Mouse (Mus musculus): ENCODE measurements around the gene Dnajb2. TPM values are rescaled to one million over a fixed set of nuclear protein-coding genes. Genes with fewer than 3 reads are reported as not detected.

The Dnajb2 gene
- 72.9 and 82.1 TPM in 2 replicates for polyA plus RNA-seq (2015; fragmentation: Nextera tagmentation; extraction: Ambion mirVana)

DNA sequence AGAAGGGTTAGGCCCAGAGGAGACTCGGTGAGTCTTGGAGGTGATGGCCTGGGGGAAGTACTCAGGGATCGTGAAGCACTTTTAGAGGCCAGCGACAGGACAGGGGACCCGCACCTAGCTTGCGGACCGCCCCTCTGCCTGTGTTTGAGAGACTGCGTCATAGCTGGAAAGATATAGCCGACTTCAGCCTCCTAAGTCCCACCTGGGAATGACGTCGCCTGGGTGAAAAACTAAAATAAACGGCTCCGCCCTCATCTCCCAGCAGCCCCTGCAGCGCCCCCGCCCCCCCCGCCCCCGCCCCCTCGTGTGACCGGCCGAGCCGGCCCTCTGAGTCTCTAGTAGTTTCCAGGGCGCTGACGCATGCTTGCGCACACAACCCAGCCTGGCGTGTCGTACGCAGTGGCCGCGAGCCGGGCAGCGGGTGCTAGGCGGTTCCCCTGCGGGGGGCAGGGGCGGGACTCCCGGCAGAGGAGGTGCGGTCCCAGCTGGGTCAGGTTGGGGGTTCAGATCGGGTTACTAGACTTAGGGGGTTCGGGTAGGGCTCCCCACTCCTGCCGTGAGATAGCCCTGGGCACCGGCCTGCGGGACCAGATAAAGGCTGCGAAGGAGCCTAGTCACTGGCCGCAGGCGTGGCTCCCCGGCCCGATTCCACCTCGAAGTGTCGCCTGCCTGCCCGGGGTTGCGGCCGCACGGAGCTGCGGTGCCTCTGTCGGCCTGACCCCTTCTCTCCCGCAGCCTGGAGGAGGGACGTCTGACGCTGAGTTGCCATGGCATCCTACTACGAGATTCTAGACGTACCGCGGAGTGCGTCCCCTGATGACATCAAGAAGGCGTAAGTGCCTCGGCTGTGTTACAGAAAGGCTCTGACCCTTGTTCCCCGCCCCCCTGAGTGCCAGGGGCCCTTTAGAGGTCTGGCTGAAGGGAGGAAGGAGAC lies at the start of gene Dnajb2:
Gene Dnajb2, plus strand, starts transcription at position 290 of the 934 bp plus-strand sequence.
- no peaks in the 10 kb centered on the region for H3K27me3 ChIP-seq (replicated peaks)
- H3K4me1 ChIP-seq = peaks cover 24% of the 10 kb centered on the region
- peak within 1 kb of the TSS; percentile 70 for H3K4me3 ChIP-seq
- H3K9ac ChIP-seq = peak within 1 kb of the TSS; percentile 87
- peak within 1 kb of the TSS; percentile 83 for H3K27ac ChIP-seq
- ATAC-seq (replicated peaks) = peak; percentile 90
- no peaks in the 10 kb centered on the region for H3K36me3 ChIP-seq (replicated peaks)
- under 1% methylated on average over 61 of the region's 64 CpGs for WGBS
- H3K4me2 ChIP-seq = peak within 1 kb of the TSS; percentile 88
- no peaks in the 10 kb centered on the region for H3K9me3 ChIP-seq

DNA sequence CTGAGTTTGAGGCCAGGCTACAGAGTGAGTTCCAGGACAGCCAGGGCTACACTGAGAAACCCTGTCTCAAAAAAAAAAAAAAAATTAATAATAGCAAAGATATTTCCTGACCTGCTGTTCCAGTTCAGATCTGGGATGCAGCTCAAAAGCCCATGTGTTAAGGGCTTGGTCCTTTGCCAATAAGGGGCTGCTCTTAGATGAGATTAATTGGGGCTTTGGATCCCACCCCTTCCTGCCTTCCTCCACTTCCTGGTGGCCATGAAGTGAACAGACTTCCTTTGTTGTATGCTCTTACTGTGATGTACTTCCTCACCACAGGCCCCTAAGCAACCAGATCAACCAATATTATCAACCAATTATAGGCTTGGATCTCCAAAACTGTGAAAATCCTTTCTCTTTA lies 49.1 kb upstream of the Dnajb2 start:
- H3K27me3 ChIP-seq (replicated peaks) = no peaks in the 10 kb centered on the region
- no peak overlapping the region for H3K4me3 ChIP-seq
- no peaks in the 10 kb centered on the region for H3K9me3 ChIP-seq
- no peak overlapping the region for H3K27ac ChIP-seq
- H3K4me2 ChIP-seq = no peak overlapping the region
- no peak for ATAC-seq (replicated peaks)
- H3K9ac ChIP-seq = no peak overlapping the region
- peaks cover 42% of the 10 kb centered on the region for H3K36me3 ChIP-seq (replicated peaks)
- H3K4me1 ChIP-seq = peaks cover 16% of the 10 kb centered on the region

DNA sequence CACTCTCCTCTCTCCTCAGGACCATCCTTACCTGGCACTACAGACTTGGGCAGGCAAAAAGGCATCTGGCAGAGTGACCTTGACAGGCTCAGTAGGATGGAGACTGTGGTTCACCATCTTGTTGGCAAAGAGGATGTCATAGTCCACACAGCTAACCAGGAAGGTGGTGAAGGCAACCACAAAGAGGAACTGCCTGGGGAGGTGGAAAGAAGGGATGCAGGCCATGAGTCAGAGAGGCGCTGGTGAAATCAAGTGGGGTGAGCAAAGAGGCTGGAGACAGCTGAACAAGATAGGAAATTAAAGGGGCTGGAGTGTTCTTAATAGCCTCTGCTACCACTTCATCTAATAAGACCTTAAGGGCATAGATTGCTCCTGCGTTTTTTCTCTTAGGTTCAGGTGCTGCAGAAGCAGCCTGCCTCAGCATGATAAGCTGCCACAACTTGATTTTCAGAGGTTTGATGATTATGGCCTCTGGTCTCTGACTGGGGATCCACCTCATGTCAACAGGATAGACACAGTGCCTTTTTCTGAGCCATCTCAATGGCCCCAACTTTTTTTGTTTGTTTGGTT lies 48.2 kb upstream of the Dnajb2 start:
- Histone ChIP-seq H3K27me3 (replicated peaks) (no peaks in the 10 kb centered on the region), H3K9me3 (no peaks in the 10 kb centered on the region), H3K9ac (no peak overlapping the region), H3K36me3 (replicated peaks) (peaks cover 34% of the 10 kb centered on the region), H3K4me3 (no peak overlapping the region), H3K4me1 (peaks cover 21% of the 10 kb centered on the region), H3K4me2 (no peak overlapping the region), H3K27ac (no peak overlapping the region)
- no peak for ATAC-seq (replicated peaks)
- WGBS = 84% methylated on average over 2 of the region's 2 CpGs

DNA sequence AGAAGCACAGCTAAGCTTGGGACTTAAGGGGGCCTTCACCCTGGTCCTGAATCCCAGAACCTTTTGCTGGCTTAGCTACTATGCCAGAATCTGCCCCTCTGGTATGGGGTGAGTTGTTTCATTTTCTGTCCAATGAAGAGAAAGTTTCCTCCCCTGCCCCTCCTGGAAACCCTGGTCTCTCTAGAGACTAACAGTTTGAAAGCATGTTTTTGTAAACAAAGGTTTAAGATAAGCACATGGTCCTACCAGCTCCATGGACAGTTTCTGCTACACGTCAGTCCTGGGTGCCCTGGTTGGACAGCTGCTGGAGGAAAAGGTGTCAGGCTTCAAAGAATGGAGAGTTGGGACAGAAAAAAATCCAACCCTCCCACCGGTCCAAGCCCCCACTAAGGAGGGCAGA lies 45.6 kb upstream of the Dnajb2 start:
- 0 out of 2 replicates have a peak overlapping the region, but pooled peaks have one; percentile 86 for H3K9ac ChIP-seq
- no peak overlapping the region for H3K27ac ChIP-seq
- peak overlapping the region; percentile 82 for H3K4me2 ChIP-seq
- H3K4me1 ChIP-seq = peaks cover 27% of the 10 kb centered on the region
- no peaks in the 10 kb centered on the region for H3K9me3 ChIP-seq
- 78% methylated on average over 2 of the region's 2 CpGs for WGBS
- ATAC-seq (replicated peaks) = no peak
- no peaks in the 10 kb centered on the region for H3K27me3 ChIP-seq (replicated peaks)
- H3K4me3 ChIP-seq = peak overlapping the region; percentile 69; the same call in 1 of the 2 replicates
- peaks cover 18% of the 10 kb centered on the region for H3K36me3 ChIP-seq (replicated peaks)

DNA sequence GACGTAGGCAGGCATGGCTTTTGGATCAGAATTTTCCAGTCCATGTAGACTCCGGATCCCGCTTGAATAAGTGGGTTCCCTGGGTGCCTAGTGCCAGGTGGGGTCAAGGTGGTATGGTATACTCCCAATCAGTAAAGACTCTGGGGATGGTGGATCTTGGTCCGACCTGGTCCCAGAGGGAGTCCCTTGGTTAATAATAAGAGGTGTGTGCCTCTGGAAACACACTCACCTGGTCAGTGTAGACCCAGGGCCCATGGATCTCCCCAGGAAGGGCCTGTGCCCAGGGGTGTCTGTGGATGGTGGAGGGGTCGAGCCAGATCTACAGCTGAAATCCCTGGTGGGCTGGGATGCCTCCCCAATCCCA lies 45.0 kb upstream of the Dnajb2 start:
- Histone ChIP-seq H3K4me1 (peaks cover 27% of the 10 kb centered on the region), H3K27me3 (replicated peaks) (no peaks in the 10 kb centered on the region), H3K36me3 (replicated peaks) (peaks cover 11% of the 10 kb centered on the region), H3K9ac (peak overlapping the region; percentile 86), H3K27ac (peak overlapping the region; percentile 95), H3K4me2 (peak overlapping the region; percentile 82), H3K9me3 (no peaks in the 10 kb centered on the region), H3K4me3 (peak overlapping the region; percentile 69)
- WGBS = 49% methylated on average over 5 of the region's 5 CpGs
- no peak for ATAC-seq (replicated peaks)

DNA sequence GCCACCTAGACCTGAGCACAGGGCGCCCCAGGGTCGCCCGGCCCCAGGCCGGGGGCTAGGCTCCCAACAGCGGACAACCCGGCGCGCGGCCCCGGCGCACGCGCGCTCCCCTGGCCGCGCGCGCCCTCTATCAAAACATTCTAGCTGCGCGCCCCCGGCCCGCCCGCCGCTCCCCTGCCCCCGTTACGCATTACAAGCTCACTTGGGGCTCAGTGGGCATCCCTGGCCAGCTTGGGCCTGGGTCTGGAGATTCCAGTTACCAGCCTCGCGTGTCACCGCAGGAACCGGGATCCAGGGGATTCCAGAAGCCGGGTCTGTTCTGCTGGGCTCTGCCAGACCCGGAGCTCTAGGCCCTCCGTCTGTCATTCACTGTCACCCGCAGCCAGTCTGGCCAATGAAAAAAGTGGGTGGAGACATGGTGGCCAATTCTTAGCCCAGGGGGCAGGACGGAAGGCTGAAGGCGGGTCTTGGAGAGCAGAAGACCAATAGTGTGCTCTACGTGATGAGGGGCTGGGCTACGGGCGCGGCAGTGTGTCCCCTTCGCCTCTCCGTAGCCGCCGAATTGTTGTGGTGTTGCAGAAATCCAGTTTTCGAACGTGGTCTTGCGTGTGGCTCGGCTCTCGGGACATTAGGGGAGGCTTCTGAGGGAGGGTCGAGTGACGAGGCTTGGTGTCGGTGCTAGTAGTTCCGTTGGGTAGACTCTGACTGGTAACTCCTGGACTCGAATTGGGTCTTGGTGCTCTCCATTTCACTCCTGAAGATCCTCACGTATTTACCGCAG lies 44.4 kb upstream of the Dnajb2 start, which contains the start of the genes Ankzf1 and Atg9a:
Gene Ankzf1, plus strand, starts transcription at position 530 of the 781 bp plus-strand sequence.
Gene Atg9a, minus strand, starts transcription at position 575 of the 781 bp plus-strand sequence.
- H3K9me3 ChIP-seq = no peaks in the 10 kb centered on the region
- peak within 1 kb of the TSS; percentile 82 for H3K4me2 ChIP-seq
- peak within 1 kb of the TSS; percentile 69 for H3K4me3 ChIP-seq
- peak within 1 kb of the TSS; percentile 95 for H3K27ac ChIP-seq
- peaks cover 9% of the 10 kb centered on the region for H3K36me3 ChIP-seq (replicated peaks)
- WGBS = under 1% methylated on average over 56 of the region's 56 CpGs
- H3K9ac ChIP-seq = peak within 1 kb of the TSS; percentile 86
- peak; percentile 99 for ATAC-seq (replicated peaks)
- H3K4me1 ChIP-seq = peaks cover 27% of the 10 kb centered on the region
- H3K27me3 ChIP-seq (replicated peaks) = no peaks in the 10 kb centered on the region

DNA sequence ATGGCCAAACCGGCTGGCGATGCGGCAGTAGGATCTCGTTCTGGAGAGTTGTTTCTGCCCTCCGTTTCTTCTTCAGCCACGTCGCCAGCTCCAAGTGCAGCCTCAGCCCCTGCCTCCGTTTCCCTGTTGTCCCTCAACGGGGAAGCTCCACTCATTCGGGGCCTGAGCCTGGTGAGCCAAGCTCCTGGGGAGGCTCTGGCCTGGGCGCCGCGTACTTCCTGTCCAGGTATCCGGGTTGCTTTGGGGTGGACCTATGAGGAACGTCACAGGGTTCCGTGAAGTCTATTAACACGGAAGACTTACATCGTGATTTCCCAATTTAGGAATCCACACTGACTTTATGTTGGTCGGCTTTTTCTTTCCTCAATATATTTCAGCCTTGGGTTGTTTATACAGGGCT lies 43.8 kb upstream of the Dnajb2 start:
- Histone ChIP-seq H3K9ac (peak overlapping the region; percentile 55), H3K4me2 (peak overlapping the region; percentile 75), H3K4me3 (peak overlapping the region; percentile 69), H3K27ac (peak overlapping the region; percentile 95), H3K9me3 (no peaks in the 10 kb centered on the region), H3K27me3 (replicated peaks) (no peaks in the 10 kb centered on the region), H3K4me1 (peaks cover 27% of the 10 kb centered on the region), H3K36me3 (replicated peaks) (peaks cover 9% of the 10 kb centered on the region)
- under 1% methylated on average over 19 of the region's 19 CpGs for WGBS
- peak; percentile 32 for ATAC-seq (replicated peaks)

DNA sequence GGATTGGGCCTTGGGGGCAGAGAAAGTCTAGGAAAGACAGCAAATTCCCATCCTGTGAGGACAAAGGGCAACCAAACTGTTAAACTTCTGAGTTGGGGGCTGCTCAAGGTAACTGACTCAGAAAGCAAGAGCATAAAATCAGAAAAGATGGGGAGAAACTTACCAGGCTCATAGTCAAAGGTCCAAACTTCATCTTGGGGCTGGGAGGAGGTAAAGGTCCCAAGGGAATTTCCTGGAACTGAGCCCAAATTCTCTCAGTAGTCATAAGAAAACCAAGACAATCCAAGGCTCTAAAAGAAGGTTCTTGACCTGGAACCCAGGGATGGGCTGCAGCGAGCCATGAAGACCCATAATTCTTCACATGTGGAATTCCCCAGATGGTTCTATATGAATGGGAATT lies 35.0 kb upstream of the Dnajb2 start:
- H3K36me3 ChIP-seq (replicated peaks) = peaks cover 26% of the 10 kb centered on the region; the same call in 1 of the 2 replicates
- ATAC-seq (replicated peaks) = no peak
- H3K4me3 ChIP-seq = no peak overlapping the region
- no peaks in the 10 kb centered on the region for H3K4me1 ChIP-seq
- no peaks in the 10 kb centered on the region for H3K9me3 ChIP-seq
- no peaks in the 10 kb centered on the region for H3K27me3 ChIP-seq (replicated peaks)
- H3K27ac ChIP-seq = no peak overlapping the region
- no peak overlapping the region for H3K9ac ChIP-seq
- H3K4me2 ChIP-seq = no peak overlapping the region
- 88% methylated on average over 1 of the region's 1 CpGs for WGBS

DNA sequence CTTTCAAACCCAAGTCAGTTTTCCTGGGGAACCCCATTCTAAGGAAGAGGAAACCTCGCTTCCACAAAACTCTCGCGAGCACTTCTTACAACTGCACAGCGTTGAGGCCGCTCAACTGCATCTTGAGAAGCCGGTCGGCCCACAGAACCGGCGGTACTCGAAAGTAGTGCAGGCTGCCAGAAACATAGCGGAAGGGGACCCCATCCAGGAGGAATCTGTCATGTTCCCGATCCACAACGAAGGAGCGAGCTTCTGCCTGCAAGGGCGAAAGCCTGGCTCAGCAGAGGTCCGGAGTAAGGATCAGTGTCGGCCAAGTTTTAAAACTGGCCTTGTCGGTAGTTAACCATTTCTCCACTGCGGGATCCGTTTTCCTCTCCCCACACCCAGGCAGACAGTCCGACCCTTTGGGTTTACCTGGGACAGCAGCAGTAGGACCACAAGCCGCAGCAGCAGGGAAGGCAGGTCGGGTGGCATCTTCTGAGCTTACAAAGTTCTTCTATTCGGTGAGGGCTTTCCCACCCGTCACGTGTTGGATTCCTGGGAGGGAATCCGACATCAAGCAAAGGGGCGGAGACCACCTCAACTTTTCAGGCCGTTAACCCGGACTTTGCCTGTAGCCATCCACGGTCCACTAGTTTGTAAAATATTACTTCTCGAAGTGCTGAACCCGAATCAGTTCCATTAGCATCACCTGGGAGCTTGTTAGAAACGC lies 27.1 kb upstream of the Dnajb2 start:
- H3K4me3 ChIP-seq = peak overlapping the region; percentile 20
- no peak overlapping the region for H3K27ac ChIP-seq
- H3K9ac ChIP-seq = peak overlapping the region; percentile 35
- 0 out of 2 replicates have a peak, but pooled peaks cover 11% of the 10 kb centered on the region for H3K36me3 ChIP-seq (replicated peaks)
- H3K9me3 ChIP-seq = no peaks in the 10 kb centered on the region
- ATAC-seq (replicated peaks) = no peak
- H3K4me2 ChIP-seq = peak overlapping the region; percentile 82
- H3K27me3 ChIP-seq (replicated peaks) = no peaks in the 10 kb centered on the region
- peaks cover 38% of the 10 kb centered on the region for H3K4me1 ChIP-seq
- WGBS = 14% methylated on average over 34 of the region's 34 CpGs

DNA sequence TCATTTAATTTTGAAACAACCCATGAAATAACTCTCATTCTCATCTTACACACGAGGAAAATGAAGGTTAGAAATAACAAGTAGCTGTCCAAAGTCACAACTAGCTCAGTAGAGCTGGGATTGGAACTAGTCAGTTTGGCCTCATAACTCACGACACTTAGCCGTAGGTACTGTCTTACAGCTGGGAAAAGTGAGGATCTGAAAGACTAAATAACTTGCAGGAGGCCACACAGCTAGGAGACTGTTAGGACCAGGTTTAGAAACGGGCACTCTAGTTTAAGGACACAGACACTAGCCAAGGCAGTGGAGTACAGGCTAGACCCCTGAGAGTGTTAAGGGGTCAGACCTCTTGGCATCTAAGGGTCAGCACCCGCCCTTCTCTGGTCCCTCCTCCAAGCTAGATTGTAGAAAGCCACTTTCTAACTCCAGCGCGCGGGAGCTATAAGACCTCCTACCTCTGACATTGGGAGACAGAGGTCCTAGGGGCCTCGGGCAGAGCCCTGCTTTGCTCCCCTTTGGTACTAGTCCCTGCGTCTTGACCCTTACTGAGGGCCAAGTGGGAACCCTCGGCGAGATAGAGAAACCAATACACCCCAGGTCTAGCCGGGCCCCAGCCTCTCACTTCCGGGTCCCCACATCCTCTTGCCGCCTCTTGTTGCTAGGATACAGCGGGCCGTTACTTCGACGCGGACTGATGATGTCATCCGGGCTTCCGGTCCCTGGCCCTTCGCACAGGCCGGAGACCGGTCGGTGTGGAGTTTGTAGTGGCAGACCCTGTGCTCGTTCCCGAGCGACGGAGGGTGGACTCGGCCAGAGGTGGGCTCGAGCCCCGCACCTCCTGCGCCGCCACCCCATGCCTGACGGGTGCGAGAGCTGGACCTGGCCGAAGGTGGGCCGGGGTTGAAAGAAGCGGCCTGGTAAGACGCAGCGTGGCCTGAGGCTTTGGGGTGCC lies 25.8 kb upstream of the Dnajb2 start, which contains the start of the genes Glb1l and Stk16:
Gene Glb1l, minus strand, starts transcription at position 678 of the 952 bp plus-strand sequence.
Gene Stk16, plus strand, starts transcription at position 703 of the 952 bp plus-strand sequence.
- no peaks in the 10 kb centered on the region for H3K27me3 ChIP-seq (replicated peaks)
- H3K4me2 ChIP-seq = peak within 1 kb of the TSS; percentile 82

More for the DNA sequence above, 25.8 kb upstream of the Dnajb2 start, which contains the start of the genes Glb1l and Stk16:
- Histone ChIP-seq H3K4me1 (peaks cover 38% of the 10 kb centered on the region), H3K9ac (peak within 1 kb of the TSS; percentile 95), H3K27ac (peak within 1 kb of the TSS; percentile 60; the same call in 1 of the 2 replicates), H3K4me3 (peak within 1 kb of the TSS; percentile 83), H3K9me3 (no peaks in the 10 kb centered on the region), H3K36me3 (replicated peaks) (peaks cover 16% of the 10 kb centered on the region; the same call in 1 of the 2 replicates)
- peak; percentile 96 for ATAC-seq (replicated peaks)
- 5% methylated on average over 42 of the region's 42 CpGs for WGBS

Measured in midbrain, embryonic 15.5 days (tissue).